Mouse (Mus musculus) small intestine, adult 2 months (tissue): ENCODE measurements at regions not wholly inside any gene's neighbourhood (a gene's known extent, or its start where the extent isn't known, plus 50 kb on each side); places are given as distances from the start of the nearest gene placed in this dataset.
A peak's percentile ranks its signal among the peaks of the same experiment; 100 is the strongest.

ENCODE experiments used
- H3K27ac ChIP-seq: fragments of 200-500 bp; 2 replicates; pipeline ENCODE4 v1.5.1; 2012; ENCODE audit warnings: low read depth, low read length, control low read depth, inconsistent platforms; ENCODE audit not compliant: insufficient read depth
- H3K27me3 ChIP-seq: fragments of 200-500 bp; 2 replicates; pipeline ENCODE4 v1.6.1; 2012; ENCODE audit warnings: mild to moderate bottlenecking, moderate library complexity, low read length, inconsistent platforms; ENCODE audit not compliant: control insufficient read depth, insufficient read depth
- H3K36me3 ChIP-seq: fragments of 200-500 bp; 2 replicates; pipeline ENCODE4 v1.6.1; 2012; ENCODE audit warnings: mild to moderate bottlenecking, low read length, control low read depth, inconsistent platforms; ENCODE audit not compliant: control insufficient read depth, insufficient read depth
- H3K4me1 ChIP-seq: fragments of 200-500 bp; 2 replicates; pipeline ENCODE4 v1.6.1; 2012; ENCODE audit warnings: low read length, inconsistent platforms, mixed read lengths; ENCODE audit not compliant: control insufficient read depth, insufficient read depth, insufficient read length
- H3K4me3 ChIP-seq: fragments of 200-500 bp; 2 replicates; pipeline ENCODE4 v1.5.1; 2012; ENCODE audit warnings: low read depth, mild to moderate bottlenecking, control low read depth, inconsistent platforms, low read length, moderate library complexity
- CTCF ChIP-seq: fragments of 200-500 bp; IDR thresholded peaks from 2 replicates; pipeline ENCODE4 v1.5.1; 2012; ENCODE audit warnings: low read depth, mild to moderate bottlenecking, control low read depth, inconsistent platforms, low read length, moderate library complexity, mixed read lengths; ENCODE audit not compliant: insufficient replicate concordance, insufficient read length; ENCODE audit errors: extremely low read depth
- POLR2A ChIP-seq: fragments of 200-500 bp; IDR thresholded peaks from 2 replicates; pipeline ENCODE4 v1.6.1; 2012; ENCODE audit warnings: low read depth, mild to moderate bottlenecking, control low read depth, inconsistent platforms, low read length, moderate library complexity
- WGBS: fragments of 180-500 bp; shearing (Covaris S2); methylation state at CpG from one replicate; pipeline ENCODE4 v1.1.7; 2018; 5-methylcytosine and 5-hydroxymethylcytosine counted together

GRCm38 (mm10) chr14:23146981-23147380, 867.3 kb downstream of the Kcnma1 start:
- Histone ChIP-seq H3K4me1 (no peaks in the 10 kb centered on the region), H3K27me3 (no peaks in the 10 kb centered on the region), H3K27ac (no peak overlapping the region), H3K36me3 (no peaks in the 10 kb centered on the region), H3K4me3 (no peak overlapping the region)
- WGBS, result 55% methylated on average over 1 of the region's 1 CpGs
- no peak for TF ChIP-seq CTCF
- no peak for TF ChIP-seq POLR2A

- H3K4me1 ChIP-seq, result no peaks in the 10 kb centered on the region
- no peaks in the 10 kb centered on the region for H3K36me3 ChIP-seq
- WGBS, result 91% methylated on average over 1 of the region's 1 CpGs
- no peak overlapping the region for H3K27ac ChIP-seq
- TF ChIP-seq POLR2A, result no peak
- no peak for TF ChIP-seq CTCF
- no peak overlapping the region for H3K4me3 ChIP-seq
- H3K27me3 ChIP-seq, result no peaks in the 10 kb centered on the region
Observed at GRCm38 (mm10) chr14:23140385-23140784, 873.9 kb downstream of the Kcnma1 start.

- H3K36me3 ChIP-seq, result no peaks in the 10 kb centered on the region
- 93% methylated on average over 2 of the region's 2 CpGs for WGBS
- TF ChIP-seq CTCF (no peak), POLR2A (no peak)
- no peaks in the 10 kb centered on the region for H3K4me1 ChIP-seq
- no peak overlapping the region for H3K27ac ChIP-seq
- H3K27me3 ChIP-seq, result no peaks in the 10 kb centered on the region
- H3K4me3 ChIP-seq, result no peak overlapping the region
Observed at GRCm38 (mm10) chr14:23134723-23135122, 879.6 kb downstream of the Kcnma1 start.

GRCm38 (mm10) chr14:23131736-23132519, 882.4 kb downstream of the Kcnma1 start:
- no peak overlapping the region for H3K4me3 ChIP-seq
- H3K27me3 ChIP-seq, result no peaks in the 10 kb centered on the region
- H3K4me1 ChIP-seq, result no peaks in the 10 kb centered on the region
- WGBS, result 36% methylated on average over 7 of the region's 7 CpGs
- H3K36me3 ChIP-seq, result no peaks in the 10 kb centered on the region
- H3K27ac ChIP-seq, result peak overlapping the region; percentile 54; the same call in 1 of the 2 replicates
- TF ChIP-seq CTCF (no peak), POLR2A (no peak)

GRCm38 (mm10) chr14:23115889-23116510, 898.3 kb downstream of the Kcnma1 start:
- TF ChIP-seq POLR2A, result no peak
- no peak for TF ChIP-seq CTCF
- 88% methylated on average over 8 of the region's 8 CpGs for WGBS
- Histone ChIP-seq H3K4me1 (peaks cover 6% of the 10 kb centered on the region; the same call in 1 of the 2 replicates), H3K27ac (no peak overlapping the region), H3K27me3 (no peaks in the 10 kb centered on the region), H3K4me3 (no peak overlapping the region), H3K36me3 (no peaks in the 10 kb centered on the region)

- Histone ChIP-seq H3K27ac (peak overlapping the region; percentile 71), H3K4me3 (no peak overlapping the region), H3K27me3 (no peaks in the 10 kb centered on the region), H3K4me1 (peaks cover 6% of the 10 kb centered on the region; the same call in 1 of the 2 replicates), H3K36me3 (no peaks in the 10 kb centered on the region)
- TF ChIP-seq CTCF (no peak), POLR2A (no peak)
- WGBS, result 32% methylated on average over 5 of the region's 5 CpGs
Observed at GRCm38 (mm10) chr14:23114910-23115309, 899.4 kb downstream of the Kcnma1 start.

- H3K27ac ChIP-seq, result peak overlapping the region; percentile 71
- H3K27me3 ChIP-seq, result no peaks in the 10 kb centered on the region
- no peak overlapping the region for H3K4me3 ChIP-seq
- H3K4me1 ChIP-seq, result peaks cover 6% of the 10 kb centered on the region; the same call in 1 of the 2 replicates
- 72% methylated on average over 1 of the region's 1 CpGs for WGBS
- TF ChIP-seq CTCF, result no peak
- no peak for TF ChIP-seq POLR2A
- no peaks in the 10 kb centered on the region for H3K36me3 ChIP-seq
Observed at GRCm38 (mm10) chr14:23114456-23114855, 899.8 kb downstream of the Kcnma1 start.
